Mouse (Mus musculus): ENCODE results near the gene Rgs2.

The Rgs2 gene

DNA sequence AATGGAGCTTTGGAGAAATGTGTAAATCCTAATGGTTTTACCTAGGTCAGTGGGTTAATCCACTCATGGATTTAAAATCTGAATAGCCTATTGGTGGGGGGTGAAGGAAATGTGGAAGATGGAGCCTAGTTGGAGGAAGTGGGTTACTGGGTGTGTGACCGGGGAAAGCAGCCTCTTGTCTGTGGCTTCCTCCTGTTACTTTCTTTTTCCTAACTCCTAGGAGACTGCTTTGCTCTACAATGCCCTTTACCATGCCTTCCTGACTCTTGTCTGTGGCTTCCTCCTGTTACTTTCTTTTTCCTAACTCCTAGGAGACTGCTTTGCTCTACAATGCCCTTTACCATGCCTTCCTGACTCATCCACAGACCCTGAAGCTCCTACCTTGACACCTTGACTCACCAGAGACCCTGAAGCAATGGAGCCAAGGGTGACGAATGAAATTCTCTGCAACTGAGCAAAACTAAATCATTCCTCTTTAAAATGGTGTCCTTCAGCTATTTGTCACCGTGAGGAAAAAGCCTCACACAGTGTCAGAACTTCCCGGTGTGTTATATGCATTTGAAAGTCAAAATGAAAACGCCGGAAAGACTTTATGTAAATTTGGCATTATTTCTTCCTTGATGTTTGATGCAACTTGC is 18.9 kb downstream of the Rgs2 start:
- DNase-seq (ENCODE audit: low read depth, low spot score): no peak

DNA sequence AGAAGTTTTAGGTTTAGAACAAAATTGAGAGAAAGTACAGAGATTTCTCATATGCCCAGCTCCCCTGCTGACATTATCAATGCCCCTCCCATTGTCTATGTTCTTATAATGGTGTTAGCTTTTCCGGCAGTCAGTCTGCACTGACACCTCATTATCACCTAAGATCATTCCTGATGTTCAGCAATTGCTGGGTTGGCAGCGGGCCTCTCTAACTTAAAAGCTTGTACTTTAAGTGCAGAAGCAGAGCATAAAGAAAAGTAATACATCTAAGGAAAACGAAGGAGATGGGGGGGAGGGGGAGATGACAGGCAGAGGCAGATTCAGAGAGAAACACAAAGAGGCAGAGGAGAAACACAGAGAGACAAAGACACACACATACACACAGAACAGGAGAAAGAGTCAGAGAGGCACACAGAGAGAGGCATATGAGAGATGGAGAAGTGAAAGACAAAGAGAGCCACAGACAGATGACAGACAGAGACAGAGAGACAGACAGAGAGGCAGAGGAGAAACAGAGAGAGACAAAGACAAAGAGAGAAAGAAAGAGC is 21.1 kb downstream of the Rgs2 start:
- no peak for DNase-seq (ENCODE audit: low read depth, low spot score)

DNA sequence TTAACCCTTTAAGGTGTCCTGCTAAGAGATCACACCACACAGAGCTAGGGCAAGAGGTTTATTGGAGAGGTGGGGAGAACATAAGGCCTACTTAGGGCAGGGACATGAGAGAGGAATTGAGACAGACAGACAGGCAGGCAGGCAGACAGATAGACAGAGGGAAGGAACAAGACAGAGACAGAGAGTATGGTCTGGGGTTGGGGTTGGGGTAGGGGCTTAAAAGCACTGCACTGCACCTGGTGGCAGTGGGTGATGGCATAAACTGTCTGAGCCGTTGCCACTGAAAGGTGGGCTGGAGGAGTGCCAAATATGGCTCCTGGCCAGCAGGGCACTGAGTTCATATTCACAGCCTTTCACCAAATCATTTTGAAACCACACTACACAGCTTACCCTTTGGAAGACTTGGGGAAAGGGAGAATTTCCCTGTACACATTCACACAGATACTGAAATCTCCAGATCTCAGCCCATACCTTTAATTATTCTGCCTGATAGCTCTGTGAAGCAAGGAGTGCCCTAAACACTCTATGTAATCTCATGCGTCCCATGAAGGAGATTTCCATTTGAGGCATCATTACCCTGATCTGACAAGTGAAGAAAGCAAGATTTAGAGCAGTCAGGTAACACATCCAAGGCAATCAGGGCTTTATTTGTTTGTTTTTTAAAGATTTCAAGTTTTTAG is 21.7 kb downstream of the Rgs2 start:
- no peak for DNase-seq (ENCODE audit: low read depth, low spot score)

DNA sequence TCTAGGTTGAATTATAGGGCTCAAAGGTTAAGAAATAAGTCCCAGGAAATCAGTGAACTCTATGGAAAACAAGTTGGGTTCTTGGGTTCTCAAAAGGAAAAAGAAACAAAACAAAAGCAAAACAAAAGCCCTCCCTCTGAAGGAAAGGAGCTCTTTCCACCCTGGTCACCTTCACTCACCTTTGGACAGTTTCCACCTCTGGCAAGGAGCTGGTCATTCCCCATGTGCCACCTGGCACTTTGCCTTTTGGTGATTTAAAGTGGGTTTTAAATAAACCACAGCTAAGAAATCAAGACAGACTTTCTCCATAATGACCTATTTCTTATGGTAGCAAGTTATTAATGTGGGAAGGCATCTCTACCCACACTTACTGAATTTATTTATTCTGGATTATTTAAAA is 23.1 kb downstream of the Rgs2 start:
- DNase-seq (ENCODE audit: low read depth, low spot score): no peak

DNA sequence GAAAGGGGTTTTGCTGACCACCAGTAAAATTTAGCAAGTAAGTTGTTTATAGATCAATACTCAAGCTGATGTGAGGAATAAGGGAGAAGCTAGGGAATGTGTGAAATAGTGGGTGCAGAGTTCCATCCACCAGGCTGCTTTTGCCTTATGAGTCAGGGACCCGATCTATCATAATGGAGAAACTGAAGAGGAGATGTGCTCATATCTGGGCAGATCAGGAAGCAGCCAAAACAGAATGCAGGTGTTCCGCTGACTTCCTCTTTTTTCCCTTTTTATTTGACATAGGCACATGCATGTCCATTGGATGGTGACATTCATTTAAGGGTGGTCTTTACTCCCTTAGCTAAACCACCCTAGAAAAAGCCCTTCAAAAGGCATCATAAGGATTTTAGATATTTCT is 29.3 kb downstream of the Rgs2 start:
- no peak for DNase-seq (ENCODE audit: low read depth, low spot score)

DNA sequence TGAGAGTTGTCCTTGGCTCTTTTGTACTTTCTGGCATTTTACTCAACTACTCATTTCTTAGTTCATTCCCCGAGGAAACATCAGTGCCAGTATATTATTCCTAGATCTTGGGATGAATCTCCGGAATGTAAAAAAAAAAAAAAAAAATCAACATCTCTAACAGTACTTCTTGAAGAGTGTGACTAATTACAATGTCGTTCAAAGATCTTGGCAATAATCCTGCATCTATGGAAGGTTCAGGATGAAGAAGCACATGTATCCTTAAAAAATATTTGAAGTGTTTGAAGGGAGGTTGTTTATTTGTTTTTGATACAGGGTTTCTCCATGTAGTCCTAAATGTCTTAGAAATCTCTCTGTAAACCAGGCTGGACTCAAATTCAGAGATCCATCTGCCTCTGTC is 41.7 kb downstream of the Rgs2 start:
- DNase-seq (ENCODE audit: low read depth, low spot score): no peak

DNA sequence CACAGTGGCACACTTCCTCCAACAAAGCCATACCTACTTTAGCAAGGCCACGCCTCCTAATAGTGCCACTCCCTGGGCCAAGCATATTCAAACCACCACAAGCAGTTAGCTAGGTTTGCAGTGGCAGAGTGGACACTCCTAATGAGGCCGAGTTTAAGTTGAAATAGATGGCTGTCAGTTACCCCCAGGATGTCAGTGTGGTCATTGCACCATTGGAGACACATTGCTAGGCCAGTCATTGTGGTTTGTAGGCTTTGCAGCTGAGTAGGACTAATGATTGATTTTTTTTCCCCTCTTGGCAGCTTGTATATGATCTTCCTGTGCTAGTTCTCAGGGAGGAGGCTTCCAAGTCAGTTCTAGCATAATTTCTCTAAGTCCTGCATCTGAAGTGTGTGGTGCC is 43.6 kb downstream of the Rgs2 start:
- no peak for DNase-seq (ENCODE audit: low read depth, low spot score)

DNA sequence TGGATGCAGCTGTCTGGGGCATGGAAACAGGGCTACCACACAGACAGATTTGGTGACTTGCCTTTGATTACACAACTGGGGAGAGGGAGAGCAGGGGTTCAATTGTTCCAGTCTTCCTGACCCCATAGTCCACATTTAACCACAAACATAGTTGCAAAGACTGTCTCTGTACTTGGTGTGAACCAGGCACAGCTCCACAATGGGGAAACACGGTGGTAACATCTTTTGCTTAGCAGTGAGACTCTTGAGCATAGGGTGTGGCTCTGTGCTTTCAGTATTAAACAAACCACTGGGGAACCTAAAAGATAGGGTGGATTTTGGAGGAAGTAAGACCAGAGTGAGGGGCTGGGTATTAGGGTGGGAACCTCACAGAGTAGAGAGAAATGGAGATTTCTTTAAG is 47.9 kb downstream of the Rgs2 start:
- DNase-seq (ENCODE audit: low read depth, low spot score): no peak

DNA sequence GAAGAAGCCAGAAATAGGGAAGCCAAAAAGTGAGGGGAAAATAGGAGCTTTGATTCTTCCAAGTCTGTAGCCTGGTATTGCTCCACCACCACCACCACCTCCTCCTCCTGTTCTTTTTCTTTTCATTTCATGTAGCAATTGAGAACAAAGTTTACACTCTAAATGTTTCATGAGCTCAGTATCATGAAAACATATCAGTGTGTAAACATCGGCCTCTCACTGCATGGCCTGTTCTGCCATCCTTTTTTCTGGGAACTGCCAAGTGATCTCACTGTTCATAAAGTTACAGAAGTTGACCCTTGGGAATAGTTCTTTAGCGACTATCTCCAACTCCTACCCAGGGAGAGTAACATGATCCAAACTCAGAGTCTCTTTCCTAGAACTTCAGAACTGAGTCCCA is 51.1 kb downstream of the Rgs2 start:
- DNase-seq (ENCODE audit: low read depth, low spot score): no peak
